ENCODE assay signal across 18 mouse cellular contexts in the genomic region with DNA sequence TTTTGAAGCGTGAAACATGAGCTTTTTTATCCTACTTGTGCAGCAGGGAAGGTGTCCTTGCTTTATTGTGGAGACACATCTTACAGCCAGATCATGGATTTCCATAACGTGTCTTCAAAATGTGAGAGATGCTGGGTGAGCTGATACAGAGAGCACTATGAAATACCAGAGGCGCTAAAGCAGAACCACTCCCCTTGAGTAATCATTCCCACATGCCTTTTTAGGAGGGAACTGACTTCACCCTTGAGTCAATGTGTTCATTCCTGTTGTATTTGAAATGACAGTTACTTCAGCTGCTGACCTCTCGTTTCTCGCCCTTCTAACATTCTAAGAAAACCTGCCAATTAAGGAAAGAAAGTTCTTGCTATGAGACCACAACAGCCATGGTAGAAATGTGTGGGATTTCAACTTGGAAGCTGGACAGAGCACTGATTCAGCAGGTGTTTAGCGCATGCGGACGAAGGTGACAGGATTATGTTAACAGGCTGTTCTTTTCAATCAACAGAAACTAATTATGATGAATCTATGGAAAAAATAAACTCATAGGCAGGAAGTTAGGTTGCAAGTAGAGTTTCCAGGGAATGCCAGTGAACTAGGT.
"Had no signal": no experiment of that assay in that cellular context is flagged by ENCODE, and none has a peak within 500 bp of the region (broad histone marks: within the 10 kb centered on the region; RNA-seq: fewer than 3 reads in every experiment).

No protein-coding gene starts in this region.

- H3K4me3 ChIP-seq: kidney, embryonic 15.5 days; limb, embryonic 10.5 days; limb, embryonic 13.5 days; liver, embryonic 12.5 days; liver, embryonic 15.5 days; midbrain, embryonic 12.5 days; midbrain, embryonic 15.5 days; neural tube, embryonic 13.5 days had no signal

- H3K4me2 ChIP-seq: kidney, embryonic 15.5 days; limb, embryonic 13.5 days; liver, embryonic 12.5 days; liver, embryonic 15.5 days; midbrain, embryonic 12.5 days; midbrain, embryonic 15.5 days; neural tube, embryonic 13.5 days had no signal

- H3K4me1 ChIP-seq: kidney, embryonic 15.5 days; limb, embryonic 10.5 days; limb, embryonic 13.5 days; liver, embryonic 12.5 days; liver, embryonic 15.5 days; midbrain, embryonic 12.5 days; midbrain, embryonic 15.5 days; neural tube, embryonic 13.5 days had no signal

- H3K27ac ChIP-seq: kidney, embryonic 15.5 days; limb, embryonic 10.5 days; limb, embryonic 13.5 days; liver, embryonic 12.5 days; liver, embryonic 15.5 days; midbrain, embryonic 12.5 days; midbrain, embryonic 15.5 days; neural tube, embryonic 13.5 days had no signal

- DNase-seq: kidney, adult 11 months; kidney, adult 8-10 months; kidney, postnatal 10 days; kidney, postnatal 4 days; liver; lung, adult 2 months; retina, postnatal 1 day; right cerebral cortex, postnatal 25 days; thymus, adult 18-20 months; thymus, postnatal 36 days had no signal

- H3K9ac ChIP-seq: kidney, embryonic 15.5 days; limb, embryonic 13.5 days; liver, embryonic 12.5 days; liver, embryonic 15.5 days; midbrain, embryonic 12.5 days; midbrain, embryonic 15.5 days; neural tube, embryonic 13.5 days had no signal

- H3K36me3 ChIP-seq: kidney, embryonic 15.5 days; limb, embryonic 10.5 days; limb, embryonic 13.5 days; liver, embryonic 12.5 days; liver, embryonic 15.5 days; midbrain, embryonic 12.5 days; midbrain, embryonic 15.5 days; neural tube, embryonic 13.5 days had no signal

- H3K9me3 ChIP-seq: kidney, embryonic 15.5 days; limb, embryonic 10.5 days; limb, embryonic 13.5 days; liver, embryonic 12.5 days; liver, embryonic 15.5 days; midbrain, embryonic 12.5 days; midbrain, embryonic 15.5 days; neural tube, embryonic 13.5 days had no signal

- ATAC-seq: liver, embryonic 12.5 days; midbrain, embryonic 15.5 days had no signal

- H3K27me3 ChIP-seq: limb, embryonic 13.5 days; liver, embryonic 12.5 days; liver, embryonic 15.5 days; midbrain, embryonic 12.5 days; midbrain, embryonic 15.5 days; neural tube, embryonic 13.5 days had no signal
